Mouse (Mus musculus): Measurements from ENCODE around the gene Ostm1.

DNA sequence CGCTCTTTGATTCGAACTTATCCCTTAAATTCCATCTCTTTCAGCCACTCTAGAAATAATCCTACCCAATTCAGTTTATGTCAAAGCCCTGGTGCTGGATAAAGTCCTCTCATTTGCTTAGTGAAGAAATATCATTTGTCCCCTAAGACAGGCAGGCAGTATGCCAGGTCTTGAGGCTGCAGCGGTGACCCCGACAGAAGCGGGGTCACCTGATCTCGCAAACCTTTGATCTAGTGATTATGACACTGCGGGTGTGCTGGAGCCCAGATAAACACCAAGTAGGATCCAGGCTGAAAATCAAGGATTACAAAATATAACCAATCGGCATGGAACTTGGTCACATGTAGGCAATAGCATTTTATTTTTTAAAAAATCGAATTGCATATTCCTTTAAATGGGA lies 131.1 kb downstream of the Ostm1 start:
- TF ChIP-seq CTCF (IDR thresholded peaks at IDR 0.05; ENCODE audit: low read depth, low read length): no peak
- TF ChIP-seq POLR2AphosphoS5 (IDR thresholded peaks at IDR 0.05; ENCODE audit: insufficient replicate concordance, low read depth, low read length): no peak
- TF ChIP-seq TAL1 (conservative IDR thresholded peaks at IDR 0.05; ENCODE audit: low read depth, low read length): no peak
- no peak for TF ChIP-seq GATA1 (IDR thresholded peaks at IDR 0.05; ENCODE audit: borderline replicate concordance, low read length)
- TF ChIP-seq GATA2 (IDR thresholded peaks at IDR 0.05; ENCODE audit: borderline replicate concordance, low read depth, low read length): no peak
